Mouse (Mus musculus): Measurements from ENCODE around the gene Prl4a1. TPM values are rescaled to one million over a fixed set of nuclear protein-coding genes. Genes with fewer than 3 reads are reported as not detected.

The Prl4a1 gene
- polyA plus RNA-seq (2014; fragmentation: Illumina TruSeq; extraction: RNeasy Lipid Tissue Mini Kit (QIAGEN cat#74804); ENCODE audit: low read depth, low replicate concordance): not detected

DNA sequence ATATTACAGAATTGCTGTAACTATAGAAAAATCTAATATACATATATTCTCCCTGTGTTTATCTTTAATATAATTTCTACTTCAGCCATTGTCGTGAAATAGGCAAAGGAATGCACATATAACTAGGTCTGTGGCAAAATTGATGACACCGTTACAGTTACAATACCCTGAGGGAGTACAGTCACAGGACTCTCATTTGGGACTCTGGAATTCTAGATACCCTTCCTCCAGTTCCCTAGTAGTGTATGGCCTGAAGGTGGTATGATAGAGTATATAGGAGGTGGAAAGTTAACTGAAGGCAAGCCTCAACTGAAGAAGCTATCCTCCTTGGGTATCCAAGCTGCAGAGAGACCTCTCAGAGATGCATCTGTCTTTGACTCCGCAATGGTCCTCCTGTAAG, at the start of gene Prl4a1:
Gene Prl4a1, plus strand, starts transcription at position 301 of the 400 bp plus-strand sequence.

Other genes starting within 250 kb of the Prl4a1 start
- gene Prl7c1, start 235.4 kb upstream of the Prl4a1 start, polyA plus RNA-seq (2014; fragmentation: Illumina TruSeq; extraction: RNeasy Lipid Tissue Mini Kit (QIAGEN cat#74804); ENCODE audit: low read depth, low replicate concordance): 0.21 TPM
- gene Prl2a1, start 214.6 kb upstream of the Prl4a1 start, polyA plus RNA-seq (2014; fragmentation: Illumina TruSeq; extraction: RNeasy Lipid Tissue Mini Kit (QIAGEN cat#74804); ENCODE audit: low read depth, low replicate concordance): not detected
- not detected for gene Prl2c1, start 166.9 kb upstream of the Prl4a1 start, polyA plus RNA-seq (2014; fragmentation: Illumina TruSeq; extraction: RNeasy Lipid Tissue Mini Kit (QIAGEN cat#74804); ENCODE audit: low read depth, low replicate concordance)
- gene Prl5a1, start 126.3 kb downstream of the Prl4a1 start, polyA plus RNA-seq (2014; fragmentation: Illumina TruSeq; extraction: RNeasy Lipid Tissue Mini Kit (QIAGEN cat#74804); ENCODE audit: low read depth, low replicate concordance): not detected
- not detected for gene Gm11361, start 241.3 kb downstream of the Prl4a1 start, polyA plus RNA-seq (2014; fragmentation: Illumina TruSeq; extraction: RNeasy Lipid Tissue Mini Kit (QIAGEN cat#74804); ENCODE audit: low read depth, low replicate concordance)